Mouse (Mus musculus) megakaryocyte, adult 5-6 weeks (primary cell): ENCODE measurements around the gene Ece2. TPM values are rescaled to one million over a fixed set of nuclear protein-coding genes. Genes with fewer than 3 reads are reported as not detected.

Source experiments
- ATAC-seq: 2 replicates; pipeline ENCODE4 v1.8.0; 2016; ENCODE audit warnings: mild to moderate bottlenecking, inconsistent platforms; ENCODE audit not compliant: poor library complexity, severe bottlenecking
- total RNA-seq, 2 experiments: library from RNA; stranded (forward) in 1 of 2; stranded (reverse) in 1 of 2; fragments of 153-499, 151-499 nt in 1 of 2; fragments of 221-1000, 200-1000 nt in 1 of 2; gene quantifications; 2 replicates each; pipeline versions ENCODE4 v1.2.3 to v1.2.4; 2015 to 2017

Gene Ece2
- total RNA-seq, 2 experiments from 2014 or later: not detected

DNA sequence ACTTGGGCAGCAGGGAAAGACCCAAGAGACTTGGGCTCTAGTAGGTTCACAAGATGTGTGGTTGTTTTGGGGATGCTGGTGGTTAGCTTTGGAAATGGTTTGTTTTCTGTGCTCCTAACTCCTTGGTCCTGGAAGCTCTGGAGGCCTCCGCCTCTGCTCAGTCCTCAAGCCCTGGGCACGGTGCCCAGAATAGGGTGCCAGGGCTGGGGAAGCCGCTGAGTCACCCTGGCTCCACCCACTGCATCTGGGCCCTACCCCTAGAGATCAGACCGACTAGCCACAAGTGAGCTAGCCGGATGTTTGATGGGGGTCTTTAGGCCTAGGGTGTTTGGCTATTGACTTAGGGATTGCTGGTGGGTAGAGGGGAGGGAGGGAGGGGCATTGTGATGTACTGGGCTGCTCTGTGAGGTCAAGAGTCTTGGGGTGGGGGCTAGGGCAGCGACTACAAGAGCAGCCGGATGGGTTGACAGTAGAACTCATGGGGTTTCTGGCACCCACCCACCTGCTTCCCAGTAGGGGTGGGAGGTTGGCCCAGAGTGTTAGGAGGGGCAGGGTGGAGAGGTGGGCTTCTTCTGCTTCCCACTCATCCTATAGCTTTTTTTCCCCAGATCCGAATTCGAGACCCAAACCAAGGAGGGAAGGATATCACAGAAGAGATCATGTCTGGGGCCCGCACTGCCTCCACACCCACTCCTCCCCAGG is 48.5 kb downstream of the Ece2 start:
- ATAC-seq: peak; percentile 81

- no peak for ATAC-seq
Measured at GRCm38 (mm10) chr16:20690774-20691173, 61.1 kb downstream of the Ece2 start.

- no peak for ATAC-seq
Measured at GRCm38 (mm10) chr16:20691617-20692016, 62.0 kb downstream of the Ece2 start.

- no peak for ATAC-seq
Measured at GRCm38 (mm10) chr16:20692241-20692965, 62.8 kb downstream of the Ece2 start.

DNA sequence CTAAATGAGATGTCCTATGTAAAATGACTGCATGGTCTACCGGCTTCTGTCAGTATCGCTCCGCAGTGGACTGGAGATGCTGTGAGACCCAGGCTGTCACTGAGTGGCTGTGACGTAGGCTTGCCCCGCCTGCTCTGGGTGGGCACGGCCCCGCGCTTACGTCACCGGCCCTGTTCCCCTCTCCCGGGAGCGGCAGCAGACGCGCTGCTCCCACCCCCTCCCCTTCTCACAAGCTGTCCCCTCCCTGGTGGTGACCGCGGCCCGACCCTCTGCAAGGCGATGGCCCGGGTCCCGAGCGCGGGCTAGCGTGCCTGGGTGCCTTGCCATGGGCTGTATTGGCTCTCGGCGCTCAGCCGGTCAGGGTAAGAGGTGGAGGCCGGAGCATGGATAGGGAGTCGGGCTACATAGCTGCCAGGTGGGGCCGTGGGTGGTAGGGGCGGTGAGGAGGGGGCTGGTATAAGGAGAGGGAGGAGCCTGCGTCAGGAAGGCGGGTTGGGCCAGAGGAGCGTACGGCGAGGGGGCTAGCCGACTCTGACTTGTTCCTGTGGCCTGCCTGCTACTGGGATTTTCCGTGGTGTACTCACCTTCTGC is 63.6 kb downstream of the Ece2 start, which contains the start of gene Fam131a:
Gene Fam131a, plus strand, starts transcription at position 131 of the 591 bp plus-strand sequence.
- peak; percentile 83 for ATAC-seq

DNA sequence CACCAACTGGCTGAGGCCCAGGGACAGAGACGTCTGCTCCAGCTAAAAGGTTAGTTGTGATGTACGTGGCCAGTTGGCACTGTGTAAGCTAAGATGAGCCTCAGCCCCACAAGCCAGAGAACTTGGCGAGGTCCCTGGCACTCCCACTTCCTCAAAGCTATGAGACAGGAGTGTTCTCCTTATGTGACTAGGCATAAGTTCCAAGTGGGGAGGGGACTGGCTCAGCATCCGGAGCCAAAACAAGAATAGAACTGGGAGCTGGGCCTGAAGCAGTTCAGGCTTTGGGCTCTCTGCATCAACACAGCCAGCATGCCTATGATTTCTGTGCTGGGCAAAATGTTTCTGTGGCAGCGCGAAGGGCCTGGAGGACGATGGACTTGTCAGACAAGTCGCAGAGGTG is 65.2 kb downstream of the Ece2 start:
- peak; percentile 58 for ATAC-seq

DNA sequence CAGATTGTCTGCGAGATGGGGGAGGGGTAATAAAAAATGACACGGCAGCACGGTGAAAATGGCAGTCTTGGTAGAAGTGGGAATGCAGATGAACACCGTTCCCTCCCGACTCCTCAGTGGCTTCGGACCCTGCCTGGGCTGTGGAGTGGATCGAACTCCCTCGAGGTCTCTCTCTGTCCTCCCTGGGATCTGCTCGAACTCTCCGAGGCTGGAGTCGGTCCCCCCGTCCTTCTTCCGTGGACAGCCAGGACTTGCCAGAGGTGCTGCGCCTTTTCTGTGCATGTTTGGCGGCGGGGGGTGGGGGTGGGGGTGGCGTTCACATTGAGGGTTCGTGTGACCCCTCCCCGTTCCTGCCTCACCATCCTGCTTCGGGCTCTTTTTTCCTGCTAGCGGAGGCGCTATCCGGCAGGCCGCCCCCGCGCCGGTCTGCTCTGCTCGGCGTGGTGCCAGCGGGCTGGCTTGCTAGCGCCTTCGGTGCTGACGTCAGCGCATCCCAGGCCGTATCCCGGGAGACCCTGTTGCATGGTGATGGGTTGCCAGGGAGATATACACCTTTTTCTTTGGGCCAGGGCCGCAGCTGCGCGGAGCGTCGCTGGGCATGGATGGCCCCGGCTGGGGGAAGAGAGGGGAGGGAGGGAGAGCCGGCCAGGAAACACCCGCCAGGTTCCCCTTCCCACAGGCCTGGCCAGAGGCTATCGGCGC is 66.1 kb downstream of the Ece2 start:
- no peak for ATAC-seq

Other genes starting within 250 kb of the Ece2 start
- 22.8 and 27.4 TPM in 2 replicates for gene Abcc5, start 203.4 kb upstream of the Ece2 start, total RNA-seq (2015)
- 28.2 and 38.9 TPM in 2 replicates for gene Abcc5, start 203.4 kb upstream of the Ece2 start, total RNA-seq (2017)
- 30.1 and 31.6 TPM in 2 replicates for gene Eif2b5, start 131.0 kb upstream of the Ece2 start, total RNA-seq (2015)
- gene Eif2b5, start 131.0 kb upstream of the Ece2 start, total RNA-seq (2017): 43.1 and 46.1 TPM in 2 replicates
- gene Dvl3, start 112.8 kb upstream of the Ece2 start, total RNA-seq (2015): 21.9 and 22.4 TPM in 2 replicates
- gene Dvl3, start 112.8 kb upstream of the Ece2 start, total RNA-seq (2017): 2.6 and 4.2 TPM in 2 replicates
- gene Ap2m1, start 94.3 kb upstream of the Ece2 start, total RNA-seq (2015): 287 and 332 TPM in 2 replicates
- gene Ap2m1, start 94.3 kb upstream of the Ece2 start, total RNA-seq (2017): 207 and 242 TPM in 2 replicates
- 15.4 and 21.7 TPM in 2 replicates for gene Abcf3, start 81.3 kb upstream of the Ece2 start, total RNA-seq (2015)
- gene Abcf3, start 81.3 kb upstream of the Ece2 start, total RNA-seq (2017): 27.5 and 32.1 TPM in 2 replicates
- not detected in 2 replicates for gene Vwa5b2, start 40.4 kb upstream of the Ece2 start, total RNA-seq (2015)
- not detected in 2 replicates for gene Vwa5b2, start 40.4 kb upstream of the Ece2 start, total RNA-seq (2017)
- gene Eef1akmt4, start 18.2 kb upstream of the Ece2 start, total RNA-seq (2015): 12.1 and 12.2 TPM in 2 replicates
- gene Eef1akmt4, start 18.2 kb upstream of the Ece2 start, total RNA-seq (2017): 1.9 and 3.7 TPM in 2 replicates
- not detected in 2 replicates for gene Gm49333, start 18.2 kb upstream of the Ece2 start, total RNA-seq (2015)
- gene Gm49333, start 18.2 kb upstream of the Ece2 start, total RNA-seq (2017): not detected in 2 replicates
- 15.3 and 21.9 TPM in 2 replicates for gene Alg3, start 18.1 kb upstream of the Ece2 start, total RNA-seq (2015)
- 7.4 and 10.7 TPM in 2 replicates for gene Alg3, start 18.1 kb upstream of the Ece2 start, total RNA-seq (2017)
- gene Camk2n2, start 8.5 kb upstream of the Ece2 start, total RNA-seq (2015): 0.29 and 0.32 TPM in 2 replicates
- gene Camk2n2, start 8.5 kb upstream of the Ece2 start, total RNA-seq (2017): 0.95 TPM in 1 of 2 replicates, not detected in the other
- gene Psmd2, start 21.8 kb downstream of the Ece2 start, total RNA-seq (2015): 88.9 and 92.4 TPM in 2 replicates
- gene Psmd2, start 21.8 kb downstream of the Ece2 start, total RNA-seq (2017): 134 and 172 TPM in 2 replicates
- gene Eif4g1, start 38.5 kb downstream of the Ece2 start, total RNA-seq (2015): 117 and 119 TPM in 2 replicates
- gene Eif4g1, start 38.5 kb downstream of the Ece2 start, total RNA-seq (2017): 159 and 160 TPM in 2 replicates
- gene Fam131a, start 63.4 kb downstream of the Ece2 start, total RNA-seq (2015): 0.09 and 0.33 TPM in 2 replicates
- 0.16 and 0.55 TPM in 2 replicates for gene Fam131a, start 63.4 kb downstream of the Ece2 start, total RNA-seq (2017)
- gene Polr2h, start 87.8 kb downstream of the Ece2 start, total RNA-seq (2015): 34.7 and 36.7 TPM in 2 replicates
- 27.8 and 29.2 TPM in 2 replicates for gene Polr2h, start 87.8 kb downstream of the Ece2 start, total RNA-seq (2017)
- gene Clcn2, start 87.9 kb downstream of the Ece2 start, total RNA-seq (2015): 0.49 and 0.84 TPM in 2 replicates
- gene Clcn2, start 87.9 kb downstream of the Ece2 start, total RNA-seq (2017): 1.3 and 1.4 TPM in 2 replicates
- not detected in 2 replicates for gene Chrd, start 103.3 kb downstream of the Ece2 start, total RNA-seq (2015)
- not detected in 2 replicates for gene Chrd, start 103.3 kb downstream of the Ece2 start, total RNA-seq (2017)
- gene Thpo, start 104.7 kb downstream of the Ece2 start, total RNA-seq (2015): not detected in 2 replicates
- not detected in 2 replicates for gene Thpo, start 104.7 kb downstream of the Ece2 start, total RNA-seq (2017)